Mouse (Mus musculus) kidney, adult 2 months (tissue): ENCODE measurements around the gene Astn2. TPM values are rescaled to one million over a fixed set of nuclear protein-coding genes. Genes with fewer than 3 reads are reported as not detected.

Experiments used
- DNase-seq: peaks from one replicate; pipeline ENCODE4 v3.0.0; 2021
- H3K27ac ChIP-seq: fragments of 200-500 bp; 2 replicates; pipeline ENCODE4 v1.5.1; 2012; ENCODE audit warnings: low read depth, low read length, control low read depth, inconsistent platforms; ENCODE audit not compliant: insufficient read depth
- H3K27me3 ChIP-seq: fragments of 200-500 bp; replicated peaks from 2 replicates; pipeline ENCODE4 v1.6.1; 2012; ENCODE audit warnings: mild to moderate bottlenecking, moderate library complexity, low read length, inconsistent platforms; ENCODE audit not compliant: control insufficient read depth, insufficient read depth
- H3K36me3 ChIP-seq: fragments of 200-500 bp; 2 replicates; pipeline ENCODE4 v1.6.1; 2012; ENCODE audit warnings: mild to moderate bottlenecking, moderate library complexity, low read length, inconsistent platforms; ENCODE audit not compliant: control insufficient read depth, insufficient read depth
- H3K4me1 ChIP-seq: fragments of 200-500 bp; 2 replicates; pipeline ENCODE4 v1.6.1; 2011; ENCODE audit warnings: low read length; ENCODE audit not compliant: control insufficient read depth, insufficient read depth
- H3K4me3 ChIP-seq: fragments of 200-500 bp; 2 replicates; pipeline ENCODE4 v1.5.1; 2011; ENCODE audit warnings: mild to moderate bottlenecking, low read depth, low read length, control low read depth; ENCODE audit not compliant: insufficient read depth
- CTCF ChIP-seq: fragments of 200-500 bp; conservative IDR thresholded peaks from 2 replicates; pipeline ENCODE4 v1.5.1; 2011; ENCODE audit warnings: low read depth, mild to moderate bottlenecking, control low read depth, low read length, moderate library complexity, mixed read lengths; ENCODE audit not compliant: insufficient read depth, insufficient read length
- POLR2A ChIP-seq: fragments of 200-500 bp; IDR thresholded peaks from one replicate; pipeline ENCODE4 v1.6.1; 2011; ENCODE audit warnings: low read depth, low read length, control low read depth
- WGBS: fragments of 180-500 bp; shearing (Covaris S2); methylation state at CpG from one replicate; pipeline ENCODE4 v1.1.7; 2018; 5-methylcytosine and 5-hydroxymethylcytosine counted together
- polyA plus RNA-seq: library from polyadenylated mRNA; depleted of rRNA; stranded (reverse); fragments of >200 nt; gene quantifications from 2 replicates; pipeline ENCODE4 v1.2.3, GENCODE M21; 2012

Gene Astn2
- polyA plus RNA-seq, 1 experiment: 2.5 TPM

DNA sequence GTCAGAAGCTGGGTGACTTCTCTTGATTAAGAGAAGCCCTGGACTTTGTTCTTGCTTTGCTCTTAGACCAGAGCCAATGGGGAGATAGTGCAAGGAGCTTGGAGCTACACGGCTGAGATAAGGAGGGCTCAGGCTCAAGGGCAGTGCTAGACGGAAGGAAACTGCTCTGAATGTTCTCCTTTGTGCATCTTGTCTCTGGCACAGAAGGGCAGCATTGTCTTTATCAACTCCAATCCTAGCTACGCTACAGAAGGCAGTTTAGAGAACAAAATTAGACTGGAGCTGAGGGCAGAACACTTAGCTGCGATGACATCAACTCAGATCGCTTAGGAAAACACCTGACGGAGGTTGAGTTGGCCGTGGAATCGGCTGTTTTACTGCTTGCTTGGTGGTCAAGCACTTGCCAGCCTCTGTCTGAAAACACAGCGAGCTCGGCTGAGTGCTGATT, 797.2 kb downstream of the Astn2 start:
- DNase-seq: no peak
- no peaks in the 10 kb centered on the region for H3K27me3 ChIP-seq
- no peak overlapping the region for H3K4me3 ChIP-seq
- H3K27ac ChIP-seq: no peak overlapping the region
- H3K36me3 ChIP-seq: no peaks in the 10 kb centered on the region
- WGBS: 77% methylated on average over 10 of the region's 10 CpGs
- H3K4me1 ChIP-seq: peaks cover 24% of the 10 kb centered on the region
- no peak for TF ChIP-seq CTCF
- no peak for TF ChIP-seq POLR2A

- no peaks in the 10 kb centered on the region for H3K27me3 ChIP-seq
- peaks cover 12% of the 10 kb centered on the region for H3K4me1 ChIP-seq
- H3K27ac ChIP-seq: 0 out of 2 replicates have a peak overlapping the region, but pooled peaks have one; percentile 13
- H3K4me3 ChIP-seq: peak overlapping the region; percentile 94
- WGBS: under 1% methylated on average over 21 of the region's 21 CpGs
- peak; percentile 27 for DNase-seq
- TF ChIP-seq POLR2A (no peak), CTCF (no peak)
- H3K36me3 ChIP-seq: no peaks in the 10 kb centered on the region
Observed at GRCm38 (mm10) chr4:65605151-65605702, 799.2 kb downstream of the Astn2 start.

DNA sequence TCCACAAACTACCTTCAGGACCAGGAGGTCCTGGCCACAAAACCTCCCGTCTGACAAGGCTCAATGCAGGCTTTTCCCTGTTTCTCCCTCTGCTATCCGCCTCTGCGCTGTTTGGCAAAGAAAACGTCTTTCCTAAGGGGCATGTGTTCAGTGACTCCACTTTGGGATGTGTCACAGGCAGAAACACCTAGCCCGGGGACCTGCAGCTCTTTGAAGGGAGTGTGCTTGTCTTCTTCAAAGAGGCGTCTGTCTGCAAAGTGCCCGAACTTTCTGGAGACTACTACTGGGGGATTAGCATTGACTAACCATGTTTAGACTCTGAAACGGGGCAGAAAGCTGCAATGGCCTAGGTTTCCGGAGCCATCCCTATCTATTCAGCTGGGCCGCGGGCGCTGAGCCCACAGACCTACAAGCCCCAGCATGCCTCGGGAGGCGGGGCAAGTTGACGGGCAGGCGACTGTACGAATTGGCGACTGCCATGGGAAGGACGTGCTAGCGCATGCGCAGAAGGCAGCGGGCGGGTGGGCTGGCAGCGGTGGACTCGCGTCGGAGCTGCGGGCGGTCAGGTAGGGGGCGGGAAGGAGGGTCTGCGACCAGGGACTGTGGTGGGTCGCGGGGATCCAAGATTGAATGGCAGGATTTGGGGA, 799.8 kb downstream of the Astn2 start, which contains the start of gene Trim32:
Gene Trim32 (plus strand): TSS at position 483 of the 647 bp plus-strand sequence.
- H3K27ac ChIP-seq: peak within 1 kb of the TSS; percentile 49
- WGBS: 4% methylated on average over 33 of the region's 33 CpGs
- TF ChIP-seq POLR2A (peak; percentile 41), CTCF (no peak)
- DNase-seq: peak; percentile 99
- H3K4me3 ChIP-seq: peak within 1 kb of the TSS; percentile 94
- peaks cover 10% of the 10 kb centered on the region for H3K4me1 ChIP-seq
- no peaks in the 10 kb centered on the region for H3K27me3 ChIP-seq
- no peaks in the 10 kb centered on the region for H3K36me3 ChIP-seq

DNA sequence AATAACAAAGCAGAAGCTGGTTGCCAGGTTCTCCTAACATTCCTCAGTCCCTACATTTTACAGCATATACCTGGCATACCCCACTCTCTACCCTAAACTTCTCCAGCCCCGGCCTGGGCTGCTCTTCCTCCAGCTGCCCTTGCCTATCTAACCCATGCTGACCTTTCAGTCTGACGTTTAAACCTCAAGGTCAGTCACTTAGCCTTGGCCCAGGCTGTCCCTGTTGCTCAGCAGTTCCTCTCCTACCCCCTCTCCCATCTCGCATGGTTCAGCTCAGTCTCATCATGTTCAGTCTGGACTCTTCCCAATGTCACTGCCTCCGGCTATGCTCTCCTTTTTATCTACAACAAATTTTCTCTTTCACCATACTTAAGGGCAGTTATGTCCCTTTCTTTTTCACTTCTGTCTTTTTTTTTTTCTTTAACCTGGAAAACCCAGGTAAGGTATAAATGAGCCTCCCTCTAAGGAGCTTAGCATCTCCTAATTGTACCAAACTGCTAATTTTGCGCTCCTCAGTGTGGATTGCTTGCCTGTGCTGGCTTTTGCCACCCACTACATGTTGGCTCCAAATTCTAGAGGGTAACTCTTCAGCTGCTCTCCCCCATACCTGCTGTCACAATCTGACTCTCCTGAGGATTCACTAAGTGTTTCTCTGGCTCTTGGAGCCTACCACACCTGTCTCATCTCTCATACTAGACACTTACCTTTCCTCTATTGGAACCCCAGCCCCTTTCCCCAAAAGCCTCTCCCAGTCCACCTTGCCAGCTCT, 809.6 kb downstream of the Astn2 start:
- H3K4me3 ChIP-seq: no peak overlapping the region
- H3K27ac ChIP-seq: no peak overlapping the region
- H3K4me1 ChIP-seq: no peaks in the 10 kb centered on the region
- 65% methylated on average over 5 of the region's 5 CpGs for WGBS
- no peak for TF ChIP-seq POLR2A
- TF ChIP-seq CTCF: no peak
- no peak for DNase-seq
- H3K36me3 ChIP-seq: no peaks in the 10 kb centered on the region
- H3K27me3 ChIP-seq: no peaks in the 10 kb centered on the region

DNA sequence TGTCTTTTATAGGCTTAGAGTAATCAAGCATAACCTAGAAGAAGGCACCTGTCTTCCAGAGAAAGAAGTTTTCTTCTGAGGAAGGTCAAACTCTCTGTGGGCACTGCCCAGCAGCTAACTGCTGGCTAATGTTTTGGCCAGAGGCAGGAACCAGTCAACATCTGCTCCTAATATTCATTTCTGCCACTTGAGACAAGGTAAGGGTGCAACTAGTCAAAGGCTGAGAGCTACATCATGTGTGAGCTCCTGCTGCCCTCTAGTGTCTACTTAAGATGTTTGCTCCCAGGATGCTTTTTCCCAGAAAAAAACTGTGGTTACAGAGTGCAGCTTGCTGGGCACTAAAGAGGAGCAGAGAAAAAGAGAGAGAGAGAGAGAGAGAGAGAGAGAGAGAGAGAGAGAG, 814.6 kb downstream of the Astn2 start:
- Histone ChIP-seq H3K4me3 (no peak overlapping the region), H3K27me3 (no peaks in the 10 kb centered on the region), H3K27ac (no peak overlapping the region), H3K4me1 (no peaks in the 10 kb centered on the region), H3K36me3 (no peaks in the 10 kb centered on the region)
- peak; percentile 65 for DNase-seq
- TF ChIP-seq POLR2A: no peak
- TF ChIP-seq CTCF: peak; percentile 71

DNA sequence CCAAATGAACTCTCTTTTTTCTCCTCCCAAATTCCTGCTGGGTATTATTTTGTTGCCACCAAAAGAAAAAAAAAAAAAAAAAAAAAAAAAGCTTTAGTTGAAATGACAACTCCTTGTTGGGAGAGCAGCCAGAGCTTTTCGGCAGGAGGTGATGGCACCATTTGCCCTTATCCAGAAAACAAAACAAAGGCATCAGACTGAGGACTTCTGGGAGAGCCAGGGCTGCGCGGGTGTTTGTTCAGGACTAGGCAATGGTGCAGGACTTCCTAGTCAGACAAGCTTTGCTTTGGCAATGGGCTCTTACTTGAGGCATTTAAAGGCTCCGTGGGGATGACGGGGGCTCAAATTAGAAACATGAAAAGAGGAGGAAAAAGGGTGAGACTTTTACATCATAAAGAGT, 817.5 kb downstream of the Astn2 start:
- no peak for TF ChIP-seq CTCF
- TF ChIP-seq POLR2A: no peak
- no peak for DNase-seq
- no peaks in the 10 kb centered on the region for H3K4me1 ChIP-seq
- 44% methylated on average over 5 of the region's 5 CpGs for WGBS
- no peaks in the 10 kb centered on the region for H3K27me3 ChIP-seq
- no peaks in the 10 kb centered on the region for H3K36me3 ChIP-seq
- H3K27ac ChIP-seq: no peak overlapping the region
- H3K4me3 ChIP-seq: no peak overlapping the region

DNA sequence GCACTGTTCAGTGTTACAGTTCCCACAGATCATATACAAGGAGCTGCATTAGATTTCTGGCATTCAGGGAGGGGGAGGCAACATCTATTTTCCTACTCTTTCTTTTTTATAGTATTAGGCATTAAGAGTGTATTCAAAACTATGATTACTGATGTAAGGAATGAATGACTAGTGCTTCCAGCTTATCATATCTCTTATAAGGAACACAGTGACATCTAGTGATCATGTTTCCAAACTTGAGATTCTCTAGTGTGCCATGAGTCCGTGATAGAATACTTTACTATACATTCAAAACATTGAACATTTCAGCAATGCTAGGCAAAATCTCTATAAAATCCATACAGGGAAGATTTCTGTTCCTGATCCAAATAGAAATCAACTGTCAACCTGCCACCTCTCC, 824.2 kb downstream of the Astn2 start:
- no peak overlapping the region for H3K4me3 ChIP-seq
- no peak for DNase-seq
- no peak for TF ChIP-seq CTCF
- no peak for TF ChIP-seq POLR2A
- H3K4me1 ChIP-seq: no peaks in the 10 kb centered on the region
- H3K27me3 ChIP-seq: no peaks in the 10 kb centered on the region
- WGBS: 64% methylated on average over 1 of the region's 1 CpGs
- no peaks in the 10 kb centered on the region for H3K36me3 ChIP-seq
- H3K27ac ChIP-seq: no peak overlapping the region
